Mouse (Mus musculus): ENCODE data around the gene Pgs1. TPM values are rescaled to one million over a fixed set of nuclear protein-coding genes. Genes with fewer than 3 reads are reported as not detected.
A peak's percentile ranks its signal among the peaks of the same experiment; 100 is the strongest.

Pgs1 gene
- total and polyA plus RNA-seq, 3 experiments: 53.9 to 165 (median 54.5) TPM

DNA sequence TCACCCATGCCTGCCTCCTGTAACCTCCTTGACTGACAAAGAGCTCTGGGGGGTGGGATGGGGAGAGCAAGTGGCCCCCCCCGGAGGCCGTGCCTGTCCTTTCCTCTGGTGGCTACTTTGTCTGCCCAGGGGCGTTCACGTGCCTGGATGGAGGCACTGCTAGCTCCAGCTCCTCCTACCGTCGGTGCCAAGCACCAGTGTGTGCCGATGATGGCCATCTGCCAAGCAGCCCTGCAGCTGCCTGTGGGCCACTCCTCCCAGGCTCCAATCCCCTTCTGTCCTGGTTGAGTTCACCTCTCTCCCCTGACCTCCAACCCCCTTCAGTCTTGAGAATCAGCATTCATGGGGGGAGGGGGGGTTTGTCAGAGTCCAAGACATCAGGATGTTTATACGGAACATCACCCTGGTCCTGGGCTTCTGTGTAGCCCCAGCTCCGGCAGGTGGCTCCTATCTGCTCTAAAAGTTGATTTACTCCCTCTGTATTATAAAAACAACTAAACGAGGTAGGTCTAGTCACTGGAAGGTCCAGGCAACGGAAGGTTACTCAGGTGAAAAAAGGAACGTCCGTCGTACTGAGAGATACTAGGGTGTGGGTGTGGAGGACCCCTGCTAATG lies 57.3 kb downstream of the Pgs1 start:
- peak; percentile 28 for DNase-seq

DNA sequence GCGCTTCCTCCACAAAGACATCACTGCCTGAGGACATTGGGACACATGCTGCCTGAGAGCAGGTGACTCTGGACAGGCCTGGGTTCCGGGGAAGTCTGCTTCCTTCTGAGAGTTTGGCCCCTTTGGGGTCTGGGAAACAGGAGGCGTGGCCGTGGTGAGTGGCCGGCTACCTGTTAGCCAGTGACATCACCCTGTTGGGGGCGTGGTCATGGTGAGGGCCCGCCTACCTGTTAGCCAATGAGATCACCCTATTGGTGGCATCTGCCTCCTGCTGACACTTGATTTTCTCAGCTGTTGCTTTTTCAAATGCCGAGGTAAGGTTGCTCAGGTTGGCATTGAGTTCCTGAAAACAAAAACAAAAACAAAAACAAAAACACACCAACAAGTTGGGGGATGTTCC lies 63.5 kb downstream of the Pgs1 start:
- DNase-seq: no peak

DNA sequence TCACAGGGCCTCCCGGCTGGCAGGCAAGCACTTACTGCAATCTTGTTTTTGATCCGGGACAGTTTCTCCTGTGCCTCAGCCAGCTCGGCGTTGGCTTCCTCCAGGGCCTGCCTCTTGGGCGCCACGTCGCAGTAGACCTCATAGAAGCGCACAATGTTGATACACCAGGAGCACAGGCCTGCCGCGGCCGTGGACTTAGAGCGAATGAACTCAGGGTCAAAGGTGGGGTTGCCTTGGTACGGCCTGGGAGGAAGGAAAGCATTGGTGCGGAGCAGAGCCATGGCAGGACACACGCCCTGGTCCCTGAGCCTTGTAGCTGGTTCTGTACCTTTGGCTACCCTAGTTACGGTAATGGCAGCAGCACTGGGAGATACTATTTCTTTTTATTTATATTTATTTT lies 64.1 kb downstream of the Pgs1 start:
- DNase-seq: peak; percentile 14

GRCm38 (mm10) chr11:118058367-118058766 lies 72.3 kb downstream of the Pgs1 start:
- no peak for DNase-seq

GRCm38 (mm10) chr11:118058872-118059271 lies 72.8 kb downstream of the Pgs1 start:
- DNase-seq: no peak

DNA sequence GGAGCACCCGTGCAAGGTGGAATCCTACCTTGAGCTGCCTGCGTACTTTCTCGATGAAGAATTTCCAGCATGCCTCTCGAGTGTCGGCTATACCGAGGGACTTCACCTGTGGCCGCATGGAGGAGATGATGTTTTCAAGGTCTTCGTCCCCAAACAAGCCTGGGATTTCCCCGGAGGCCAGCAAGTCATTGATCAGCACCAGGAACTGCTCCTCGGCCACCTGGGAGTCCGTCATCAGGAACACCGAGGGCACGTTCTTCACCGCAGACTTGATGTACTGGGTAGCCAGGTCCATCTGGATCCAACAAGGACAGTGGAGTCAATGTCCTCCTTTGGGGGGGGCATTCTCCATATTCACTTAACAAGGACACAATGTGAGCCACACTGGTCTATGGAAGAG lies 73.9 kb downstream of the Pgs1 start:
- no peak for DNase-seq

- no peak for DNase-seq
Measured at GRCm38 (mm10) chr11:118067588-118067987, 81.5 kb downstream of the Pgs1 start.

GRCm38 (mm10) chr11:118068812-118069332 lies 82.8 kb downstream of the Pgs1 start:
- no peak for DNase-seq

- DNase-seq: no peak
Measured at GRCm38 (mm10) chr11:118071227-118071912, 85.3 kb downstream of the Pgs1 start.

Small RNA genes lying within 50 kb of the gene (microRNA-seq; reads per million reads assigned to microRNA genes)
- 1.3 to 3.3 reads per million in 2 experiments for gene Mir6933

Other genes starting within 250 kb of the Pgs1 start
- gene Tmc8, start 204.2 kb upstream of the Pgs1 start, total RNA-seq (2021): 1 to 10 TPM; 2.3 to 3.1 TPM
- gene Tmc8, start 204.2 kb upstream of the Pgs1 start, polyA plus RNA-seq (2012; rRNA removed): 12.3 and 13.8 TPM in 2 replicates
- gene Tmc6, start 204.1 kb upstream of the Pgs1 start, total RNA-seq (2021): 10 to 100 TPM; 22.3 to 28.5 TPM
- 45.1 and 47.7 TPM in 2 replicates for gene Tmc6, start 204.1 kb upstream of the Pgs1 start, polyA plus RNA-seq (2012; rRNA removed)
- gene 6030468B19Rik, start 188.6 kb upstream of the Pgs1 start, total RNA-seq (2021): not detected
- not detected in 2 replicates for gene 6030468B19Rik, start 188.6 kb upstream of the Pgs1 start, polyA plus RNA-seq (2012; rRNA removed)
- gene Gm20708, start 176.6 kb upstream of the Pgs1 start, total RNA-seq (2021): 1 to 10 TPM in 1 of 2 experiments, under 1 TPM in 1; 0.59 to 1.0 TPM
- 0.08 TPM in 1 of 2 replicates, not detected in the other for gene Gm20708, start 176.6 kb upstream of the Pgs1 start, polyA plus RNA-seq (2012; rRNA removed)
- 10 to 100 TPM; 77.3 to 95.7 TPM for gene Syngr2, start 176.6 kb upstream of the Pgs1 start, total RNA-seq (2021)
- gene Syngr2, start 176.6 kb upstream of the Pgs1 start, polyA plus RNA-seq (2012; rRNA removed): 171 and 220 TPM in 2 replicates
- gene Afmid, start 160.4 kb upstream of the Pgs1 start, total RNA-seq (2021): 1 to 10 TPM; 5.5 to 6.8 TPM
- gene Afmid, start 160.4 kb upstream of the Pgs1 start, polyA plus RNA-seq (2012; rRNA removed): 9.3 and 9.6 TPM in 2 replicates
- 1 to 10 TPM; 2.2 to 3.1 TPM for gene Tk1, start 160.2 kb upstream of the Pgs1 start, total RNA-seq (2021)
- 8.6 and 10.2 TPM in 2 replicates for gene Tk1, start 160.2 kb upstream of the Pgs1 start, polyA plus RNA-seq (2012; rRNA removed)
- 1 to 10 TPM; 1.1 to 2.8 TPM for gene Birc5, start 137.0 kb upstream of the Pgs1 start, total RNA-seq (2021)
- 2.1 and 2.6 TPM in 2 replicates for gene Birc5, start 137.0 kb upstream of the Pgs1 start, polyA plus RNA-seq (2012; rRNA removed)
- not detected for gene Tmem235, start 125.5 kb upstream of the Pgs1 start, total RNA-seq (2021)
- gene Tmem235, start 125.5 kb upstream of the Pgs1 start, polyA plus RNA-seq (2012; rRNA removed): not detected in 2 replicates
- gene Tha1, start 112.8 kb upstream of the Pgs1 start, total RNA-seq (2021): 1 to 10 TPM; 8.4 to 9.5 TPM
- 40.3 and 49.3 TPM in 2 replicates for gene Tha1, start 112.8 kb upstream of the Pgs1 start, polyA plus RNA-seq (2012; rRNA removed)
- 1 to 10 TPM; 3.2 to 6.9 TPM for gene Socs3, start 16.2 kb upstream of the Pgs1 start, total RNA-seq (2021)
- gene Socs3, start 16.2 kb upstream of the Pgs1 start, polyA plus RNA-seq (2012; rRNA removed): 14.1 and 14.8 TPM in 2 replicates
- gene Dnah17, start 144.3 kb downstream of the Pgs1 start, total RNA-seq (2021): under 1 TPM; 0.03 to 0.12 TPM
- gene Dnah17, start 144.3 kb downstream of the Pgs1 start, polyA plus RNA-seq (2012; rRNA removed): under 0.01 and 0.12 TPM in 2 replicates